Mouse (Mus musculus): ENCODE measurements around the gene Ccdc150.

DNA sequence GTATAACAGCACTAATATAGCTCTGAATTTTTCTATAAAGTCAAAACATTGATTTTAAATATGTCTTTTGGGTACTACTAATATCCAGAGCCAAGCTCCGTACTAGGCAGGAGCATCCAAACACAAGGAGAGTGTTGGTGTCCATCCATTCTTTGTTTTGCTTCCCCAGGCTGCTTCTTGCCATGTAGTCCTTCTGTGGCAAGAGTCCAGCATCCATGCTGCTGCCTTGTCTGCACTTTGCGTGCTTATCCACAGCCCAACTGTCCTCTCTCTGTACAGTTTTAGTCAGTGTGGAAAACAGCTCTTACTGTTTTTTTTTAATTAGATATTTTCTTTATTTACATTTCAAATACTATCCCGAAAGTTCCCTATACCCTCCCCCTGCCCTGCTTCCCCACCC is 30.2 kb downstream of the Ccdc150 start:
- no peak for TF ChIP-seq POLR2A (IDR thresholded peaks at IDR 0.05; ENCODE audit: control insufficient read depth, low read depth, low read length)
- no peak for TF ChIP-seq CTCF (IDR thresholded peaks at IDR 0.05; ENCODE audit: control insufficient read depth, insufficient read depth, insufficient replicate concordance, low read depth, low read length)

Measured in testis, adult 2 months (tissue).